Mouse (Mus musculus) ES-E14 (cell line): ENCODE data around the gene Arhgap44. TPM values are rescaled to one million over a fixed set of nuclear protein-coding genes. Genes with fewer than 3 reads are reported as not detected.

Experiments
- DNase-seq: peaks from one replicate; pipeline ENCODE4 v3.0.0-alpha.2; 2013; ENCODE audit warnings: low read depth, low spot score
- H3K27ac ChIP-seq: 2 replicates; pipeline ENCODE4 v1.5.1; 2012; ENCODE audit warnings: low read depth, mild to moderate bottlenecking, low read length, moderate library complexity, mixed read lengths; ENCODE audit not compliant: poor library complexity, insufficient read depth, severe bottlenecking
- H3K36me3 ChIP-seq: 2 replicates; pipeline ENCODE4 v1.6.1; 2012; ENCODE audit warnings: mild to moderate bottlenecking, low read length, moderate library complexity, mixed read lengths; ENCODE audit not compliant: control insufficient read depth, poor library complexity, insufficient read depth, severe bottlenecking
- H3K4me1 ChIP-seq, 2 experiments: fragments of 150-350 bp in 1 of 2; sonication (generic) in 1 of 2; 2 replicates each; pipeline ENCODE4 v1.6.1; 2012; ENCODE audit warnings: low read length in 2 of 2, mild to moderate bottlenecking in 1 of 2, mixed read lengths in 1 of 2; ENCODE audit not compliant: control insufficient read depth in 2 of 2, insufficient read depth in 2 of 2, poor library complexity in 1 of 2
- H3K4me3 ChIP-seq, 2 experiments: fragments of 150-350 bp in 1 of 2; sonication (generic) in 1 of 2; 2 replicates each; pipeline ENCODE4 v1.5.1; 2012; ENCODE audit warnings: low read length in 2 of 2, low read depth in 1 of 2, mild to moderate bottlenecking in 1 of 2, mixed read lengths in 1 of 2; ENCODE audit not compliant: insufficient read depth in 1 of 2, poor library complexity in 1 of 2, severe bottlenecking in 1 of 2
- H3K9ac ChIP-seq: 2 replicates; pipeline ENCODE4 v1.6.1; 2012; ENCODE audit warnings: low read depth, mild to moderate bottlenecking, low read length, mixed read lengths; ENCODE audit not compliant: poor library complexity, insufficient read depth, severe bottlenecking
- H3K9me3 ChIP-seq: fragments of 150-350 bp; sonication (generic); 2 replicates; pipeline ENCODE4 v1.6.1; 2012; ENCODE audit warnings: low read depth, mild to moderate bottlenecking, low read length; ENCODE audit not compliant: control insufficient read depth, insufficient read depth
- CHD2 ChIP-seq: IDR thresholded peaks from 2 replicates; pipeline ENCODE4 v1.6.1; 2014; ENCODE audit warnings: mild to moderate bottlenecking, low read depth, low read length, inconsistent platforms
- HCFC1 ChIP-seq: IDR thresholded peaks from 2 replicates; pipeline ENCODE4 v1.6.1; 2012; ENCODE audit warnings: low read length, inconsistent platforms, borderline replicate concordance; ENCODE audit not compliant: insufficient read depth
- MAFK ChIP-seq: IDR thresholded peaks from 2 replicates; pipeline ENCODE4 v1.6.1; 2014; ENCODE audit warnings: mild to moderate bottlenecking, low read depth, low read length, inconsistent platforms; ENCODE audit not compliant: insufficient read depth
- ZC3H11A ChIP-seq: IDR thresholded peaks from 2 replicates; pipeline ENCODE4 v1.6.1; 2012; ENCODE audit warnings: low read depth, mild to moderate bottlenecking, inconsistent platforms, low read length, borderline replicate concordance
- ZNF384 ChIP-seq: IDR thresholded peaks from 2 replicates; pipeline ENCODE4 v1.6.1; 2012; ENCODE audit warnings: low read depth, low read length, inconsistent platforms
- in situ Hi-C, 2 experiments: fragments of 600-800 bp; cut with MboI; formaldehyde crosslinking; loops; one replicate each; pipeline ENCODE4 v1.15.1; 2025; ENCODE audit warnings: low sequenced_read_pairs in 2 of 2, inconsistent platforms in 1 of 2; ENCODE audit not compliant: unreplicated experiment in 2 of 2
- total RNA-seq: library from RNA; depleted of rRNA; stranded (reverse); fragments of 300-350 nt; gene quantifications from 2 replicates; pipeline ENCODE4 v1.2.3, GENCODE M21; 2012

The Arhgap44 gene
- total RNA-seq, 1 experiment, result 8.8 TPM

- H3K4me1 ChIP-seq, result no peaks in the 10 kb centered on the region
- H3K9me3 ChIP-seq, result no peaks in the 10 kb centered on the region
- no peak for TF ChIP-seq HCFC1
- TF ChIP-seq ZNF384, result no peak
- TF ChIP-seq MAFK, result no peak
- no peak for TF ChIP-seq CHD2
- no peak for TF ChIP-seq ZC3H11A
- no peak overlapping the region for H3K9ac ChIP-seq
- in situ Hi-C loops, result no loop called here
- peaks cover 35% of the 10 kb centered on the region for H3K36me3 ChIP-seq
- no peak overlapping the region for H3K4me3 ChIP-seq
- DNase-seq, result no peak
- H3K27ac ChIP-seq, result no peak overlapping the region
Observed at GRCm38 (mm10) chr11:65006047-65006446, 156.7 kb downstream of the Arhgap44 start.

DNA sequence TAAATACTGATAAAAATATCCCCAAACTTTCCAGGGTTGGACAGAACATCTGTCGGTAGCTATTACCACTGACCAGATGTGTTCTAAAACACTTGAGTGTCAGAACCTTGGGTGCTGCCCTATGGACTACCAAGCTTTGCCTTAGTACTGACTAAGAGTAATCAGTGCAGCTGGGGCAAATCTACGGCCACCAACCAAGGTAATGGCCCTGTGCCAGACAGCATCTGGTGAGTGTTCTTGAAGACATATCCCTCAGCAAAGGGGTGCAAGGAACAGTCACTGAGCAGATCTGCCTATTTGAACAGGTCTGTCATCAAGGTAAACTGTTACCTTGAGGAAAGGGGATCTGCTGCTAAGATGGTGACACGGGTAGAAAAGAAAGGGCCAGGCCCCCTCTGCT lies 157.9 kb downstream of the Arhgap44 start:
- in situ Hi-C loops, result no loop called here
- H3K36me3 ChIP-seq, result peaks cover 45% of the 10 kb centered on the region

GRCm38 (mm10) chr11:65003611-65004010 lies 159.2 kb downstream of the Arhgap44 start:
- Histone ChIP-seq H3K4me3 (no peak overlapping the region), H3K9ac (no peak overlapping the region), H3K9me3 (no peaks in the 10 kb centered on the region), H3K27ac (no peak overlapping the region), H3K36me3 (peaks cover 55% of the 10 kb centered on the region), H3K4me1 (no peaks in the 10 kb centered on the region)
- TF ChIP-seq HCFC1 (no peak), CHD2 (no peak), MAFK (no peak), ZNF384 (no peak), ZC3H11A (no peak)
- in situ Hi-C loops, result no loop called here
- DNase-seq, result no peak

More for the DNA sequence above, 157.9 kb downstream of the Arhgap44 start:
- TF ChIP-seq MAFK, result no peak
- no peak for TF ChIP-seq ZC3H11A
- no peak for TF ChIP-seq HCFC1
- no peak for TF ChIP-seq ZNF384
- no peak for TF ChIP-seq CHD2
- H3K4me1 ChIP-seq, result no peaks in the 10 kb centered on the region
- DNase-seq, result no peak
- H3K9ac ChIP-seq, result no peak overlapping the region
- H3K4me3 ChIP-seq, result no peak overlapping the region
- no peaks in the 10 kb centered on the region for H3K9me3 ChIP-seq
- no peak overlapping the region for H3K27ac ChIP-seq

GRCm38 (mm10) chr11:65001729-65002128 lies 161.0 kb downstream of the Arhgap44 start:
- Histone ChIP-seq H3K9me3 (no peaks in the 10 kb centered on the region), H3K27ac (no peak overlapping the region), H3K4me3 (no peak overlapping the region), H3K4me1 (peaks cover 0 to 4% of the 10 kb centered on the region in 2 experiments; a peak in 1 of 4 replicates), H3K36me3 (peaks cover 66% of the 10 kb centered on the region), H3K9ac (no peak overlapping the region)
- in situ Hi-C loops, result no loop called here
- DNase-seq, result no peak
- TF ChIP-seq ZC3H11A (no peak), MAFK (no peak), ZNF384 (no peak), HCFC1 (no peak), CHD2 (no peak)

DNA sequence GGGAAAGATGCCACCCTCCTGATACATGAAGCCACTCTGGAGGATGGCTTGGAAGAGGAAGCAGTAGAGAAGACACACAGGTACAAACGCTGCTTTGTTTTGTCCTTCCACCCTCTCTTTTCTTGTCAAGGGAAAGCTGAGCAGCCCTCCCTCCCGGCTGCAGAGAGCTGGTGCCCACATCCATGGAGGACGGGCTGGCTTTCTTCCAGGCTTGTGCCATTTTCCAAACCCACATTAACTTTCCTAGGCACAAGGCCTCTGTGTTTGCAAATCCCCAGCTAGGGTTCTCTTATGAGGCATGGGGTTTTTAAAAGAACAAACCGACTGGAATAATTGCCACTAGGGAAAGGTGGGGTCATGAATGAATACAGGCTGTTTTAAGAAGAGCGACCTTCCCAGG lies 163.1 kb downstream of the Arhgap44 start:
- Histone ChIP-seq H3K36me3 (peaks cover 73% of the 10 kb centered on the region), H3K4me3 (no peak overlapping the region), H3K4me1 (peaks cover 0 to 5% of the 10 kb centered on the region in 2 experiments; a peak in 1 of 4 replicates)

More for the DNA sequence above, 163.1 kb downstream of the Arhgap44 start:
- H3K9ac ChIP-seq, result no peak overlapping the region
- H3K9me3 ChIP-seq, result no peaks in the 10 kb centered on the region
- in situ Hi-C loops, result no loop called here
- no peak for TF ChIP-seq ZC3H11A
- TF ChIP-seq ZNF384, result no peak
- no peak for TF ChIP-seq MAFK
- TF ChIP-seq HCFC1, result no peak
- no peak for TF ChIP-seq CHD2
- no peak for DNase-seq
- no peak overlapping the region for H3K27ac ChIP-seq
